Mouse (Mus musculus) bone marrow macrophage, adult 2 months (primary cell): ENCODE data around the gene Exoc4.

Experiments
- CTCF ChIP-seq: IDR thresholded peaks from 2 replicates; pipeline ENCODE4 v1.5.1; 2012; ENCODE audit warnings: low read depth, mild to moderate bottlenecking, low read length, moderate library complexity
- POLR2A ChIP-seq: IDR thresholded peaks from 2 replicates; pipeline ENCODE4 v1.6.1; 2012; ENCODE audit warnings: mild to moderate bottlenecking, low read depth, low read length, borderline replicate concordance

- no peak for TF ChIP-seq POLR2A
- no peak for TF ChIP-seq CTCF
Observed at GRCm38 (mm10) chr6:33323386-33323785, 74.5 kb downstream of the Exoc4 start.
